Mouse (Mus musculus): ENCODE measurements around the gene Zdhhc1. TPM values are rescaled to one million over a fixed set of nuclear protein-coding genes. Genes with fewer than 3 reads are reported as not detected.

The Zdhhc1 gene
- polyA plus RNA-seq, 1 experiment from 2014 or later: 50.9 TPM

DNA sequence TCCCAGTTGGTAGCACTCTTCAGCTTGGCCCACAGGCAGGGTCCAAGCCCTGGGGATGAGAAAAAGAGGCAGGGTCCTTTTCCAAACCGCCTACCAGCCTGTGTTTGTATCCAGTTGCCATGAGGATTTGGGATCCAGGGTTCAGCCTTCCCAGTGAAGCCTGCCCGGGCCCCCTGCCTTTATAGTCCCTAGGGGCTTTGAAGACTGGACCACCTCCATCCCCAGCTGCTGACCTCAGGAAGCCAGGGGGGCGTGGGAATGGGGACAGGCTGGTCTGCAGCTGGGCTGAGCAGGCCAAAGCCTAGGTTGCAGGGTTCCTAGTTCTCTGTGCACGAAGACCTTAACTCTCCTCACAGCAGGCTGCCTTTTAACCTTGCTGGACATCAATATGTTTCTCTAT is 21.4 kb downstream of the Zdhhc1 start:
- ATAC-seq (ENCODE audit: borderline replicate concordance, extremely low read depth, low FRiP score, low TSS enrichment): no peak

DNA sequence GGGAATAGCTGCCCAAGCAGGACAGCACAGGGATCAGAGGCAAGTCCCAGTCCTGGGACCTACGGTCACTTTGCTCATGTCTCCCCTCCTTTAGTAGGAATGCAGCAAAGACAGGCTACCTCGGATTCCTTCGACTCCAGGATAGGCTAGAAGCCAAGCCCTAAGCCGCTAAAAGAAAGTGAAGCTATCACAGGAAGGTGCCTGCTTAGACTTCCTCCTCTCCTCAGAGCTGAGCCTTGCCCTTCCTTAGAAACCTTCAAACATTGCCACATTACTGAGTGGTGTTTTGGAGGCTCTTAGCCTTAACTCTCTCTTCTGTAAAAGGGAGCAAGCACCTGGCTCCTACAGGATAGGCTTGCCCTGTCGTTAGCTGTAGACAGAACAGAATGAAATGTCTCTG is 22.0 kb downstream of the Zdhhc1 start:
- ATAC-seq (ENCODE audit: borderline replicate concordance, extremely low read depth, low FRiP score, low TSS enrichment): no peak
- WGBS: 27% methylated on average over 5 of the region's 5 CpGs
- Histone ChIP-seq H3K27me3 (0 out of 2 replicates have a peak, but pooled peaks cover 6% of the 10 kb centered on the region), H3K27ac (peak overlapping the region; percentile 46), H3K9ac (no peak overlapping the region), H3K4me1 (peaks cover 48% of the 10 kb centered on the region), H3K4me2 (peak overlapping the region; percentile 13; the same call in 1 of the 2 replicates), H3K9me3 (no peaks in the 10 kb centered on the region), H3K4me3 (no peak overlapping the region), H3K36me3 (0 out of 2 replicates have a peak, but pooled peaks cover 6% of the 10 kb centered on the region)

More for the DNA sequence above, 21.4 kb downstream of the Zdhhc1 start:
- H3K9me3 ChIP-seq: no peaks in the 10 kb centered on the region
- H3K4me1 ChIP-seq: peaks cover 42% of the 10 kb centered on the region
- 71% methylated on average over 4 of the region's 4 CpGs for WGBS
- H3K4me2 ChIP-seq: no peak overlapping the region
- 0 out of 2 replicates have a peak, but pooled peaks cover 6% of the 10 kb centered on the region for H3K27me3 ChIP-seq
- peak overlapping the region; percentile 46 for H3K27ac ChIP-seq
- 0 out of 2 replicates have a peak, but pooled peaks cover 6% of the 10 kb centered on the region for H3K36me3 ChIP-seq
- no peak overlapping the region for H3K4me3 ChIP-seq
- H3K9ac ChIP-seq: no peak overlapping the region

DNA sequence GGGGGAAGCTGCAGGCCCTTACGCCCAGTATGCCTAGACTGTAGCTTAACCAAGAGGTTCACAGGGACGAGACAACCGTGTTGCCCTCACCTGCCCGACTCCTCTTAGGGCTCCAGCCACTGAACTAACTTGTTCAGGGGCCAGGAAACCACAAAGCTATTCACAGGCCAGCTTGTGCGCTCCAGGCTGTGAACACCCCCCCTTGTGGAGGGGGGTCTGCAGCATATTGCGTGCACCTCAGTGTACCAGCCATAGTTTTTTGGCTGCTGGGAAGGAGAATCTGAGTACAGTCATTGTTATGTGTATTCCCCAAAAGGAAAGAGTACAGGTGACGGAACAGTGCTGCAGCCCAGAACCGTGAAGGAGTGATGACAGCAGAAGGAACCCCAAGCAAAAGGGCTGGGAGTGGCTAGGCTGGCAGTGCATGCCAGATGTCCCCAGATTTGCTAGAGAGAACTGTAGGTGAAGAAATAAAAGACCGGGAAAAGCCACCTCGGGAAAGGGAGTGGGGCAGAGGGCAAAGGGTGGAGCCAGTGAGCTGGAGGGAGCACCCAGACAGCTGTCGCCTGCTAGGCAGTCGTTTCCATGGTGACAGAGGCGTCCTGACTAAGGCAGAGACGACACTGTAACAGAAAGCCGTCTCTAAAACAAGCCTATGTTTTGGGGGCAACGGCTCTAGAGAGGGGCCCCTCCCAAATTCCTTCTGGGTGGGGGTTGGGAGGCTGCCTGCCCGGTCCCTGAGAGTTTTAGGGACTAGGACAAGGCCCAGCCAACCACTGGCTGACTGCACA is 22.7 kb downstream of the Zdhhc1 start:
- Histone ChIP-seq H3K4me2 (peak overlapping the region; percentile 13; the same call in 1 of the 2 replicates), H3K4me1 (peaks cover 55% of the 10 kb centered on the region), H3K27me3 (0 out of 2 replicates have a peak, but pooled peaks cover 6% of the 10 kb centered on the region), H3K36me3 (0 out of 2 replicates have a peak, but pooled peaks cover 6% of the 10 kb centered on the region), H3K9me3 (no peaks in the 10 kb centered on the region), H3K27ac (peak overlapping the region; percentile 46), H3K9ac (no peak overlapping the region), H3K4me3 (no peak overlapping the region)
- 31% methylated on average over 17 of the region's 17 CpGs for WGBS
- no peak for ATAC-seq (ENCODE audit: borderline replicate concordance, extremely low read depth, low FRiP score, low TSS enrichment)

DNA sequence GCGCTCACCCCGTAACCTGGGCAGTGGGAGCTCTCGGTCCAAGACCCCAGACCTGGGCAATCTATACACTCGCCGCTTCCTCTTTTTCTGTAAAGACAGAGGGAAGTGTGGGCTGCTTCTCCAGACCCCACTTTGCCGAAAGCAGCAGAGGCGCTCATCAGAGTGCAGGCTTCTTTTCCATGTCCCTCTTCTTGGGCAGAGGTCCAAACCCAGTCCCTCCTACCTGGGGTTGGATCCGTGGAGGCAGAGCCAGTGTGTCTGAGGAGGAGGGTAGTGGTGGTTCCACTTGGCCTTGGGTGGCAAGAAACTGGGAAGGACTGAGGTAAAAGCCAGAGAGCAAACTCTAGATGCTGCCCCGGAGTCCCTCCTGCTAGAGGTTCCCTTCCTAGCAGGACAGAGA is 23.7 kb downstream of the Zdhhc1 start:
- ATAC-seq (ENCODE audit: borderline replicate concordance, extremely low read depth, low FRiP score, low TSS enrichment): no peak
- Histone ChIP-seq H3K9ac (no peak overlapping the region), H3K27me3 (0 out of 2 replicates have a peak, but pooled peaks cover 6% of the 10 kb centered on the region), H3K4me2 (no peak overlapping the region), H3K4me1 (peaks cover 58% of the 10 kb centered on the region), H3K36me3 (0 out of 2 replicates have a peak, but pooled peaks cover 6% of the 10 kb centered on the region), H3K9me3 (no peaks in the 10 kb centered on the region), H3K27ac (no peak overlapping the region), H3K4me3 (no peak overlapping the region)
- 69% methylated on average over 9 of the region's 9 CpGs for WGBS

DNA sequence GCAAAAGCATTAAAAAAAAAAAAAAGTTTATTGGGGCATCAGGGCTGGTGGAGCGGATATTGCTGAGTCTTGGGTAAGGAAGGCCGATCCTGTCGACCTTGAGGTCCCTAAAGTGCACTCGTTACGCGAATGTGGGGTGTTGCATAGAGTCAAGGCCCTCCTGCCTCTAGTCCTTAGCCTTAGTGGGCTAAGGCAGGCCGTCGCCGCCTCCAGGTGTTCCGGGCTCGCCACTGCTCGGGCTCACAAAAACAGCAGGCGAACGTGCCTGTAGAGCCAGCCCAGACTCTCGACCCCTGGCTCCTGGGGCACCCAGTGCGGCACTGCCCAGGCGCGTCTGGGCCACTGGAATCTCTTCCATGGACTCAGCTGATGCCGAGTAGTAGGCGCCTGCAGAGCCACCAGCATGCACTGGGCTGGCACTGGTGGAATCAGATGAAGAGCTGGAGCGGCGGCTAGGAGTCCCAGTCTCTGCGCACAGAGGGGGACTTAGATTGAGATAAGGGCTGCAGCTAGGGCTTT is 24.2 kb downstream of the Zdhhc1 start:
- WGBS: 45% methylated on average over 23 of the region's 23 CpGs
- no peak for ATAC-seq (ENCODE audit: borderline replicate concordance, extremely low read depth, low FRiP score, low TSS enrichment)
- H3K4me1 ChIP-seq: peaks cover 61% of the 10 kb centered on the region

DNA sequence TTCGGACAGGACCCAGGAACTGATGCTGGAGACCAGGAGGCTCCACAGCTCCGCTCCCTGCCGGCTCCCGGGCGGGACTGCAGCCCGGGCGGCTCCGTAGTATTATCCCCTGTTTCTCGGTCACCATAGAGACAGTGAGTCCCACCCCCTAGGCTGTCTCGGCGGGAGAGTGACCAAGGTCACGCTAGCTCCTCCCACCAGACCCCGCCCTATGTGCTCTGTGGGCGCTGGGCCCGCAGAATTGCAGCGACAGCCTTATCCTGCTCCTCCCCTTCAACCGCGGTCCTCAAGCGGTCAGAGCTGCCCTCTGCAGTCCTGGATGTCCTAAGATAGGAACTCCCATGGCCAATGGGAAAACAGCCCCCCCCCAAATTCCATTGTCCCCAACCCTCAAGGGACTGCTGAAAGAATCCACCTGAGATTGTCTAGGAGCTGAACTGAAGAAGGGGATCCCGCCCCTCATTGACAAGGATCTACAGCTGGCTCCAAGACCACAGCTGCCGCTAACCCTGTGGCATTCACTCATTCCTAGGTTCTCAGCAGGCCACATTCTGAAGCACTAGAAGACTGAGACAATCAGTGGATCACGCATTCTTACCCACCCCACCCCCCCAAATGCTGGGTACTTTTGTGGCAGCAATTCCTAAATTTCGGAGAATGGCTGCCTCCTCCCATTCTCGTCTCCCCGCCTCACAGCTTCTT is 25.2 kb downstream of the Zdhhc1 start, which contains the start of gene Tppp3:
Gene Tppp3, minus strand, starts transcription at position 213 of the 702 bp plus-strand sequence.
- Histone ChIP-seq H3K36me3 (0 out of 2 replicates have a peak, but pooled peaks cover 6% of the 10 kb centered on the region), H3K27me3 (0 out of 2 replicates have a peak, but pooled peaks cover 6% of the 10 kb centered on the region), H3K9ac (peak within 1 kb of the TSS; percentile 30; the same call in 1 of the 2 replicates), H3K4me2 (peak within 1 kb of the TSS; percentile 58), H3K9me3 (no peaks in the 10 kb centered on the region), H3K4me1 (peaks cover 71% of the 10 kb centered on the region), H3K4me3 (peak within 1 kb of the TSS; percentile 32), H3K27ac (peak within 1 kb of the TSS; percentile 56; the same call in 1 of the 2 replicates)
- peak; percentile 93 for ATAC-seq (ENCODE audit: borderline replicate concordance, extremely low read depth, low FRiP score, low TSS enrichment)
- 8% methylated on average over 25 of the region's 25 CpGs for WGBS

More for the DNA sequence above, 24.2 kb downstream of the Zdhhc1 start:
- Histone ChIP-seq H3K4me3 (no peak overlapping the region), H3K27me3 (0 out of 2 replicates have a peak, but pooled peaks cover 6% of the 10 kb centered on the region), H3K36me3 (0 out of 2 replicates have a peak, but pooled peaks cover 6% of the 10 kb centered on the region), H3K9me3 (no peaks in the 10 kb centered on the region), H3K27ac (no peak overlapping the region), H3K9ac (no peak overlapping the region), H3K4me2 (no peak overlapping the region)

DNA sequence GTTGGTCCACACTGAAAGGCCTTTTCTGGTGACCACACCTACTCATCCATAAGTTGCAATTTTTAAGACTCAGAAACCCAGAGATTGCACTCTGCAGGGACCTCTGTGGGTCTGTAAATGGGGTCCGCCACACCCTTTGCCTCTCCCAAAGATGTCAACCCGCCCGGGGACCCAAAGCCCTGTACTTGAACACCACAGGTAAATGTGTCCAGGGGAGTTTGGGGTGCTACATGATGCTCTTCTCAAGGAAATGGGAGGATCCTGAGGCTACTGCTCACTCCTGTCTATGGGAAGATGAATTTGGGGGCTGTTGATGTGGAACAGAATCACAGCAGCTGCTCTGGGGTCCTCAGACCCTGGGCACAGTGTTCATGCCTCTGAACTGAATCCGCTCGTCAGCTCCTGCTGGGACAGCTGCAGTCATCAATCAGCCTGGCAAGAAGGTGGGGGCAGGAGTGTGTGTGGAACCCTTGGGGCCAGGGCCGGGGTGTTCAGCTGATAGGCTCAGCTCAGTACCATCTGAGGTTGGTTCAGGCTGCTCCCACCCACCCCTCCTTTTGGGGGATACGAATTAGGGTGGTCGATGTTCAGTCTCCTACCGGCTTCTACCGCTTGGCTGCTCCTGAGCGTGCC is 25.9 kb downstream of the Zdhhc1 start:
- H3K36me3 ChIP-seq: 0 out of 2 replicates have a peak, but pooled peaks cover 3% of the 10 kb centered on the region
- H3K27me3 ChIP-seq: 0 out of 2 replicates have a peak, but pooled peaks cover 6% of the 10 kb centered on the region
- peak overlapping the region; percentile 58 for H3K4me2 ChIP-seq
- 19% methylated on average over 11 of the region's 11 CpGs for WGBS
- peaks cover 75% of the 10 kb centered on the region for H3K4me1 ChIP-seq
- no peaks in the 10 kb centered on the region for H3K9me3 ChIP-seq
- no peak for ATAC-seq (ENCODE audit: borderline replicate concordance, extremely low read depth, low FRiP score, low TSS enrichment)
- peak overlapping the region; percentile 3; the same call in 1 of the 2 replicates for H3K27ac ChIP-seq
- peak overlapping the region; percentile 30; the same call in 1 of the 2 replicates for H3K9ac ChIP-seq
- peak overlapping the region; percentile 32 for H3K4me3 ChIP-seq

DNA sequence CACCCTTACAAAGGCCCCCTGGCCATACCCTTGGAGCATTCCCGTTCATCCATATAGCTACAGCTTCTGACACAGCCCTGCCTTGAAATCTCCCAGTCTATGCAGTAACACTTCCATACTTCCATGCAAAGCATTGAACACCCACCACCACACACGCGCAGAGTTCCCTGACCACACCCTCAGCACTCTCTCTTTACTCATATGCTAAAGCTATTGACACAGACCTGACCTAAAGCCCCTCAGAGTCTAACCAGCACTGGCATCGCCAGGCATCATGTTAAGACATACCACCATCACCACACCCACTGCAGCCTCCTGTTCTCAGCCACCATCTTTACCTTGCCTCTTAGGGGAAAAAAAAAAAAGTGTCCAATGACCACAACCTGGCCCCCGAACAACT is 26.4 kb downstream of the Zdhhc1 start:
- Histone ChIP-seq H3K27me3 (0 out of 2 replicates have a peak, but pooled peaks cover 6% of the 10 kb centered on the region), H3K4me3 (no peak overlapping the region), H3K36me3 (no peaks in the 10 kb centered on the region), H3K4me2 (peak overlapping the region; percentile 58; the same call in 1 of the 2 replicates), H3K9me3 (no peaks in the 10 kb centered on the region), H3K27ac (no peak overlapping the region), H3K4me1 (peaks cover 70% of the 10 kb centered on the region), H3K9ac (no peak overlapping the region)
- ATAC-seq (ENCODE audit: borderline replicate concordance, extremely low read depth, low FRiP score, low TSS enrichment): no peak
- 70% methylated on average over 5 of the region's 5 CpGs for WGBS

DNA sequence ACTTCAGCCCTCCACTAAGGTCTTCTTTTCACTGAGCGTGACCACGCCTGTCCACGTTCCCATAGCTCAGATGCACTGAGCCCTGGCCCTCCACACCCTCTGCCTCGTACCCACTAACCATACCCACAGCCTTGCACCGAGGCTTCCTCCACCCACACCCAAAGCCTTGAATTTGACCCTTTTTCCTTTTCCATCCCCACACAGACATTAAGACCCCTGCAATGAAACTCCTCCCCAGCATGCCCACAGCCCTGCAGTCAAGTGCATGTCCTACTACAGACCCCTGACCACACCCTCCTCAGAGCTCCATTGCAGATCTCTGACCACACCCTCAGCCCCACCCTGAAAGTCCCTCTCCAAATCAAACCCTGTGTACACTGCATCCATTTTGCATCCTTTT is 26.9 kb downstream of the Zdhhc1 start:
- H3K4me2 ChIP-seq: 0 out of 2 replicates have a peak overlapping the region, but pooled peaks have one; percentile 58
- H3K9ac ChIP-seq: no peak overlapping the region
- H3K9me3 ChIP-seq: no peaks in the 10 kb centered on the region
- H3K4me3 ChIP-seq: no peak overlapping the region
- WGBS: 89% methylated on average over 5 of the region's 5 CpGs
- H3K27ac ChIP-seq: no peak overlapping the region
- H3K36me3 ChIP-seq: no peaks in the 10 kb centered on the region
- no peak for ATAC-seq (ENCODE audit: borderline replicate concordance, extremely low read depth, low FRiP score, low TSS enrichment)
- H3K4me1 ChIP-seq: peaks cover 66% of the 10 kb centered on the region
- H3K27me3 ChIP-seq: 0 out of 2 replicates have a peak, but pooled peaks cover 6% of the 10 kb centered on the region

DNA sequence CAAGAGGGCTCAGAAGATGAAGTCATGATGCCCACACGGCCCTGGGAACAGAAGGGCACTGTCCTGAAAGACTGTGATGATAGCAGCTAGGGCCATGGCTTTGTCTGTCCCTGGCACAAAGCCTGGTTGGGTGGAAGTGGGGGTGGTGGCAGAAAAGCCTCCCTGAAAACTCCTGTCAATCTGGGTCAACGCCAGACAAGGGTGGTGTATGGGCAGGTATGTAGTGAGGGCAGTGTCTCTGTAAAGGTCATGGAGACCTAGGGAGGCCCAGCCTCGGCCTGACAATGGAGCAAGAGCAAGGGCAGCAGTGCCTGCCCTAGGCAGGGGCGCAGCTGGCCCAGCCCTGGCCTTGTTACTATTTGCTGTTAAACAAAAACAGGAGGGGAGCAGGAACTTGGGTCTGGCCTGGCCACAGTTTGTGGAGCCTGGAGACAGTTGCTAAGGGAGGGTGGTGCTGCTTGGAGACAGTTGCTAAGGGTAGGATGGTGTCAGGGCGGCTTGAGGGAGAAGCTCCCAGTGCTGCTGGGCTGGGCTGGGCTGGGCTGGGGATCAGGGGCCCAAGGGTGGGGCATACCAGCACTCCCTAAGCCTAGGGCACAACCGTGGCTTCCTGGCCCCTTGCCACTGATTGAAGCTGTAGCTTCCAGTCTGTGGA is 27.5 kb downstream of the Zdhhc1 start:
- Histone ChIP-seq H3K27ac (no peak overlapping the region), H3K4me1 (peaks cover 64% of the 10 kb centered on the region), H3K9ac (no peak overlapping the region), H3K4me3 (no peak overlapping the region), H3K27me3 (0 out of 2 replicates have a peak, but pooled peaks cover 6% of the 10 kb centered on the region), H3K9me3 (no peaks in the 10 kb centered on the region), H3K36me3 (no peaks in the 10 kb centered on the region), H3K4me2 (no peak overlapping the region)
- WGBS: 39% methylated on average over 6 of the region's 6 CpGs
- no peak for ATAC-seq (ENCODE audit: borderline replicate concordance, extremely low read depth, low FRiP score, low TSS enrichment)
